Mouse (Mus musculus): Measurements from ENCODE around the gene Oxsr1. TPM values are rescaled to one million over a fixed set of nuclear protein-coding genes. Genes with fewer than 3 reads are reported as not detected.
A peak's percentile ranks its signal among the peaks of the same experiment; 100 is the strongest.

Gene Oxsr1
- polyA plus RNA-seq, 1 experiment from 2014 or later = 7.9 TPM

GRCm38 (mm10) chr9:119199151-119199861 lies 122.9 kb downstream of the Oxsr1 start:
- H3K27me3 ChIP-seq (replicated peaks; ENCODE audit: control insufficient read depth, insufficient read depth, low read length) = no peaks in the 10 kb centered on the region
- H3K9me3 ChIP-seq (ENCODE audit: control insufficient read depth) = no peaks in the 10 kb centered on the region
- H3K4me3 ChIP-seq (ENCODE audit: low read depth, low read length) = no peak overlapping the region
- no peak overlapping the region for H3K27ac ChIP-seq (ENCODE audit: low read depth, low read length)
- TF ChIP-seq CTCF (IDR thresholded peaks at IDR 0.05; ENCODE audit: low read depth) = no peak
- H3K36me3 ChIP-seq (ENCODE audit: control insufficient read depth, insufficient read depth) = no peaks in the 10 kb centered on the region
- no peak overlapping the region for H3K4me2 ChIP-seq (replicated peaks; ENCODE audit: low read depth)
- no peaks in the 10 kb centered on the region for H3K4me1 ChIP-seq (replicated peaks; ENCODE audit: control insufficient read depth, insufficient read depth, low read length)
- no peak overlapping the region for H3K9ac ChIP-seq (ENCODE audit: low read depth, low read length)
- ATAC-seq = no peak
- WGBS = 72% methylated on average over 10 of the region's 10 CpGs

DNA sequence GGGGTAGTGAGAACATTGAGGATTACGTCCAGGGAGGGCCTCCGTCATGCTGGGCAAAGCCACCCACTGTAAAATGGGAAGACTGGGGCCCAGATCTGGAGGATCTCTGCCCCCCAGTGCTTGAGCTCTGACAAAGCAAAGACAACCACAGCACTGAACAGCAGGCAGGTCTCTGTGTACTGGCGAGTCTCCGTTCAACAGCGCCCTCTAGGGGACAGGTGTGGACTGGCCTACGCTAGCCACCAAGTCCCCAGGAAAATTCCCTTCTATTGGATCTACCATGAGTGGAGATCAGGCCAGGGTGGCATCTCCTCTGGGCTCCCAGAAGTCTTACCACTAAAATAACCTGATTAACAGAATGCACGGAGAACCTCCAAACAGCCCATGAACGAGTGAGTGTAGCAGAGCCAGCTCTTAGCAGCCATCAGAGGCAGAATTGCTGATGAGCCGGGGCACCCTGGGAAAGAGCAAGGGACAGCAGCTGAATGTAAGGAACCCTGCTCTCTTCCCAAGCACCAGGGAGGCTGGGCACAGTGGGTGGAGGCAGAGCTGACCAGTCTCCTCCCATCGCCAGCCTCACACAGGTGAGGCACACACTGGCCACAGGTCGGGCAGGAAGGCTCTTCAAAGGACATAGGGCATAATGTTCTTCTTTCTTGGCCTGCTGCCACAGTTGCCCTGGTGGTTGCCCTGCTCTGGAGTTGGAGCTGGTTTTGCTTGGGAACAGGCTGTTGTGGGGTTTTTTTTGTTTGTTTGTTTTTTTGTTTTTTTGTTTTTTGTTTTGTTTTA lies 129.8 kb downstream of the Oxsr1 start:
- H3K36me3 ChIP-seq (ENCODE audit: control insufficient read depth, insufficient read depth) = no peaks in the 10 kb centered on the region
- H3K9me3 ChIP-seq (ENCODE audit: control insufficient read depth) = no peaks in the 10 kb centered on the region
- H3K4me2 ChIP-seq (replicated peaks; ENCODE audit: low read depth) = no peak overlapping the region
- WGBS = 30% methylated on average over 11 of the region's 11 CpGs
- peak; percentile 78 for ATAC-seq
- no peak overlapping the region for H3K4me3 ChIP-seq (ENCODE audit: low read depth, low read length)
- peak; percentile 89 for TF ChIP-seq CTCF (IDR thresholded peaks at IDR 0.05; ENCODE audit: low read depth)
- H3K27me3 ChIP-seq (replicated peaks; ENCODE audit: control insufficient read depth, insufficient read depth, low read length) = no peaks in the 10 kb centered on the region
- H3K9ac ChIP-seq (ENCODE audit: low read depth, low read length) = no peak overlapping the region
- H3K27ac ChIP-seq (ENCODE audit: low read depth, low read length) = no peak overlapping the region
- no peaks in the 10 kb centered on the region for H3K4me1 ChIP-seq (replicated peaks; ENCODE audit: control insufficient read depth, insufficient read depth, low read length)

Other genes starting within 250 kb of the Oxsr1 start
- 6.3 and 6.5 TPM in 2 replicates for gene Plcd1, start 228.9 kb downstream of the Oxsr1 start, polyA plus RNA-seq (2015; fragmentation: Nextera tagmentation; extraction: Ambion mirVana)
- gene Dlec1, start 219.9 kb downstream of the Oxsr1 start, polyA plus RNA-seq (2015; fragmentation: Nextera tagmentation; extraction: Ambion mirVana) = 0.05 and 0.07 TPM in 2 replicates
- gene Acaa1b, start 165.3 kb downstream of the Oxsr1 start, polyA plus RNA-seq (2015; fragmentation: Nextera tagmentation; extraction: Ambion mirVana) = 16.4 and 17.5 TPM in 2 replicates
- not detected in 2 replicates for gene Gm47289, start 163.3 kb downstream of the Oxsr1 start, polyA plus RNA-seq (2015; fragmentation: Nextera tagmentation; extraction: Ambion mirVana)
- gene Slc22a13, start 113.3 kb downstream of the Oxsr1 start, polyA plus RNA-seq (2015; fragmentation: Nextera tagmentation; extraction: Ambion mirVana) = 0.10 TPM in 1 of 2 replicates, not detected in the other
- gene Acaa1a, start 17.2 kb upstream of the Oxsr1 start, polyA plus RNA-seq (2015; fragmentation: Nextera tagmentation; extraction: Ambion mirVana) = 90.5 and 97.0 TPM in 2 replicates
- gene Myd88, start 19.0 kb upstream of the Oxsr1 start, polyA plus RNA-seq (2015; fragmentation: Nextera tagmentation; extraction: Ambion mirVana) = 29.7 and 30.9 TPM in 2 replicates
- gene Xylb, start 35.0 kb upstream of the Oxsr1 start, polyA plus RNA-seq (2015; fragmentation: Nextera tagmentation; extraction: Ambion mirVana) = 10.8 and 11.7 TPM in 2 replicates
- 0.12 TPM in 1 of 2 replicates, not detected in the other for gene Slc22a14, start 43.1 kb upstream of the Oxsr1 start, polyA plus RNA-seq (2015; fragmentation: Nextera tagmentation; extraction: Ambion mirVana)
- 5.4 and 5.8 TPM in 2 replicates for gene Acvr2b, start 79.7 kb upstream of the Oxsr1 start, polyA plus RNA-seq (2015; fragmentation: Nextera tagmentation; extraction: Ambion mirVana)
- gene Exog, start 122.5 kb upstream of the Oxsr1 start, polyA plus RNA-seq (2015; fragmentation: Nextera tagmentation; extraction: Ambion mirVana) = 4.4 and 4.6 TPM in 2 replicates